Mouse (Mus musculus) right cerebral cortex, postnatal 4 days (tissue): ENCODE data around the gene Tifab.
"Not testable (repeated sequence)": the region's sequence is repeated elsewhere in the genome, so short reads cannot be mapped to it uniquely, and the experiment has no call there.

Source experiments
- DNase-seq: peaks from one replicate; pipeline ENCODE4 v3.0.0-alpha.2; 2022

Gene Tifab

GRCm38 (mm10) chr13:56178416-56179035, at the start of gene Tifab:
Gene Tifab (minus strand): TSS chr13:56178885.
- no peak for DNase-seq

GRCm38 (mm10) chr13:56226175-56226954, 47.7 kb upstream of the Tifab start:
- peak; percentile 58 for DNase-seq

- no peak for DNase-seq
Measured at GRCm38 (mm10) chr13:56223625-56224024, 44.9 kb upstream of the Tifab start.

GRCm38 (mm10) chr13:56222849-56223246, 44.2 kb upstream of the Tifab start:
- DNase-seq = no peak

- DNase-seq = peak; percentile 37
Measured at GRCm38 (mm10) chr13:56221995-56222848, 43.5 kb upstream of the Tifab start.

- peak; percentile 50 for DNase-seq
Measured at GRCm38 (mm10) chr13:56221129-56221910, 42.6 kb upstream of the Tifab start.

GRCm38 (mm10) chr13:56219254-56219653, 40.6 kb upstream of the Tifab start:
- DNase-seq = no peak

GRCm38 (mm10) chr13:56216090-56216489, 37.4 kb upstream of the Tifab start:
- no peak for DNase-seq

GRCm38 (mm10) chr13:56214633-56215032, 35.9 kb upstream of the Tifab start:
- peak; percentile 54 for DNase-seq

GRCm38 (mm10) chr13:56209067-56209411, 30.4 kb upstream of the Tifab start:
- no peak for DNase-seq

- no peak for DNase-seq
Measured at GRCm38 (mm10) chr13:56208225-56209066, 29.8 kb upstream of the Tifab start.

GRCm38 (mm10) chr13:56199506-56199905, 20.8 kb upstream of the Tifab start:
- no peak for DNase-seq

GRCm38 (mm10) chr13:56197473-56198266, 19.0 kb upstream of the Tifab start:
- peak; percentile 92 for DNase-seq

- no peak for DNase-seq
Measured at GRCm38 (mm10) chr13:56197031-56197430, 18.3 kb upstream of the Tifab start.

- not testable (repeated sequence) for DNase-seq
Measured at GRCm38 (mm10) chr13:56195824-56196223, 17.1 kb upstream of the Tifab start.

- not testable (repeated sequence) for DNase-seq
Measured at GRCm38 (mm10) chr13:56194181-56194580, 15.5 kb upstream of the Tifab start.

- peak; percentile 25 for DNase-seq
Measured at GRCm38 (mm10) chr13:56191225-56191624, 12.5 kb upstream of the Tifab start.

GRCm38 (mm10) chr13:56189688-56190087, 11.0 kb upstream of the Tifab start:
- DNase-seq = no peak

- DNase-seq = no peak
Measured at GRCm38 (mm10) chr13:56183687-56184086, 5.0 kb upstream of the Tifab start.

GRCm38 (mm10) chr13:56181424-56181823, 2.7 kb upstream of the Tifab start:
- no peak for DNase-seq

GRCm38 (mm10) chr13:56176310-56176709, 2.4 kb downstream of the Tifab start:
- DNase-seq = no peak
